Mouse (Mus musculus) lung, postnatal 0 days (tissue): Measurements from ENCODE around the gene Mis18bp1.
"Not testable (repeated sequence)": the region's sequence is repeated elsewhere in the genome, so short reads cannot be mapped to it uniquely, and the experiment has no call there.

ENCODE experiments used
- CTCF ChIP-seq: IDR thresholded peaks from 2 replicates; pipeline ENCODE4 v1.5.1; 2016; ENCODE audit warnings: antibody characterized with exemption, mild to moderate bottlenecking
- EP300 ChIP-seq: IDR thresholded peaks from 2 replicates; pipeline ENCODE4 v1.6.1; 2016; ENCODE audit warnings: antibody characterized with exemption, mild to moderate bottlenecking, control low read depth

DNA sequence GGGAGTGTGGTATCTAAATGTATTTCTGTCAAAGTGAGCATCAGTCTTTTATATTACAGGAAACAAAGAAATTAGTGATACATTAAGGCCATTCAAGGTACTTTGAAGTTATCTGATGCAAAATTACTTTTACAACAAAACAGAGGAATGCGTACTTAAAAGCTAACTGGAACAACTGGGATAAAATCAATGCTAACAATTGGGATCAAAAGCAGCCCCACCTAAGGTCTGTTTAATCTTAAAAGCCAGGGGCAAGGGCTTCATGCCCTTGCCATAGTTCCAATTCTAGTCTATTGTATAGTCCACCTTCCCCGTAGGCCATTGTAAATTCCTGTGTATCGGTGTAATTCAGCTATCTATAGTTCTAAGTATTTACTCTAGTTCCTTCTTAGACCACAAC is 57.4 kb downstream of the Mis18bp1 start:
- TF ChIP-seq EP300, CTCF: not testable (repeated sequence)
